Mouse (Mus musculus): ENCODE measurements at regions not wholly inside any gene's neighbourhood (a gene's known extent, or its start where the extent isn't known, plus 50 kb on each side); places are given as distances from the start of the nearest gene placed in this dataset.

GRCm38 (mm10) chr17:87531411-87532157 is 84.8 kb upstream of the Calm2 start:
- no peak for DNase-seq (ENCODE audit: low read depth)

GRCm38 (mm10) chr17:87532158-87532545 is 85.4 kb upstream of the Calm2 start:
- DNase-seq (ENCODE audit: low read depth): no peak

GRCm38 (mm10) chr17:87532762-87533161 is 86.0 kb upstream of the Calm2 start:
- no peak for DNase-seq (ENCODE audit: low read depth)

GRCm38 (mm10) chr17:87549568-87549967 is 86.2 kb upstream of the Epcam start:
- DNase-seq (ENCODE audit: low read depth): no peak

GRCm38 (mm10) chr17:87550518-87551164 is 85.1 kb upstream of the Epcam start:
- DNase-seq (ENCODE audit: low read depth): no peak

- DNase-seq (ENCODE audit: low read depth): no peak
Measured at GRCm38 (mm10) chr17:87554561-87554960, 81.2 kb upstream of the Epcam start.

GRCm38 (mm10) chr17:87558419-87558818 is 77.4 kb upstream of the Epcam start:
- DNase-seq (ENCODE audit: low read depth): no peak

- no peak for DNase-seq (ENCODE audit: low read depth)
Measured at GRCm38 (mm10) chr17:87559641-87560040, 76.1 kb upstream of the Epcam start.

- DNase-seq (ENCODE audit: low read depth): no peak
Measured at GRCm38 (mm10) chr17:87560923-87561322, 74.9 kb upstream of the Epcam start.

GRCm38 (mm10) chr17:87563375-87563774 is 72.4 kb upstream of the Epcam start:
- no peak for DNase-seq (ENCODE audit: low read depth)

- no peak for DNase-seq (ENCODE audit: low read depth)
Measured at GRCm38 (mm10) chr17:87565631-87566030, 70.1 kb upstream of the Epcam start.

- DNase-seq (ENCODE audit: low read depth): no peak
Measured at GRCm38 (mm10) chr17:87566296-87566695, 69.5 kb upstream of the Epcam start.

- DNase-seq (ENCODE audit: low read depth): no peak
Measured at GRCm38 (mm10) chr17:87566996-87567395, 68.8 kb upstream of the Epcam start.

- DNase-seq (ENCODE audit: low read depth): no peak
Measured at GRCm38 (mm10) chr17:87567475-87567874, 68.3 kb upstream of the Epcam start.

GRCm38 (mm10) chr17:87569981-87570380 is 65.8 kb upstream of the Epcam start:
- no peak for DNase-seq (ENCODE audit: low read depth)

- DNase-seq (ENCODE audit: low read depth): no peak
Measured at GRCm38 (mm10) chr17:87570676-87571344, 65.0 kb upstream of the Epcam start.

- DNase-seq (ENCODE audit: low read depth): peak; percentile 76
Measured at GRCm38 (mm10) chr17:87571345-87571932, 64.3 kb upstream of the Epcam start.

GRCm38 (mm10) chr17:87583575-87583974 is 52.2 kb upstream of the Epcam start:
- no peak for DNase-seq (ENCODE audit: low read depth)

- DNase-seq (ENCODE audit: low read depth): no peak
Measured at GRCm38 (mm10) chr17:87585355-87585754, 50.4 kb upstream of the Epcam start.

Data from c-Kit-positive CD71-positive TER-119-negative erythroid progenitor cells, embryonic 14.5 days (primary cell).